Mouse (Mus musculus) limb, embryonic 11.5 days (tissue): ENCODE measurements at regions not wholly inside any gene's neighbourhood (a gene's known extent, or its start where the extent isn't known, plus 50 kb on each side); places are given as distances from the start of the nearest gene placed in this dataset.
"Not testable (repeated sequence)": the region's sequence is repeated elsewhere in the genome, so short reads cannot be mapped to it uniquely, and the experiment has no call there.

Source experiments
- ATAC-seq: fragments of 200-750 bp; cut with Nextera tagmentation; 2 replicates; pipeline ENCODE4 v1.8.0; 2017; ENCODE audit warnings: low read depth; ENCODE audit not compliant: insufficient number of reproducible peaks, low FRiP score, low TSS enrichment
- DNase-seq: peaks from one replicate; pipeline ENCODE4 v3.0.0-alpha.2; 2015; ENCODE audit warnings: low spot score
- H3K27ac ChIP-seq: fragments of 300-500 bp; sonication (generic); replicated peaks from 2 replicates; pipeline ENCODE4 v1.5.1; 2014; ENCODE audit warnings: low read depth, mild to moderate bottlenecking, low read length
- H3K27me3 ChIP-seq: fragments of 300-500 bp; sonication (generic); 2 replicates; pipeline ENCODE4 v1.6.1; 2014; ENCODE audit warnings: mild to moderate bottlenecking, low read length, mixed read lengths; ENCODE audit not compliant: control insufficient read depth, insufficient read depth
- H3K36me3 ChIP-seq: fragments of 300-500 bp; sonication (generic); 2 replicates; pipeline ENCODE4 v1.6.1; 2014; ENCODE audit warnings: mild to moderate bottlenecking, low read length, moderate library complexity, mixed read lengths; ENCODE audit not compliant: control insufficient read depth, insufficient read depth
- H3K4me1 ChIP-seq: fragments of 300-500 bp; sonication (generic); 2 replicates; pipeline ENCODE4 v1.6.1; 2014; ENCODE audit warnings: low read length, mixed read lengths; ENCODE audit not compliant: control insufficient read depth, insufficient read depth
- H3K4me2 ChIP-seq: fragments of 300-500 bp; sonication (generic); 2 replicates; pipeline ENCODE4 v1.6.1; 2014; ENCODE audit warnings: low read depth, mild to moderate bottlenecking, moderate library complexity; ENCODE audit not compliant: severe bottlenecking
- H3K4me3 ChIP-seq: fragments of 300-500 bp; sonication (generic); 2 replicates; pipeline ENCODE4 v1.5.1; 2014; ENCODE audit warnings: low read depth, low read length
- H3K9ac ChIP-seq: fragments of 300-500 bp; sonication (generic); 2 replicates; pipeline ENCODE4 v1.6.1; 2014; ENCODE audit warnings: mild to moderate bottlenecking, low read length
- H3K9me3 ChIP-seq: fragments of 300-500 bp; sonication (generic); 2 replicates; pipeline ENCODE4 v1.6.1; 2016; ENCODE audit warnings: low read length; ENCODE audit not compliant: control insufficient read depth
- WGBS: fragments of 180-500 bp; shearing (Covaris S2); extraction: QIAGEN DNeasy Blood & Tissue Kit; methylation state at CpG from one replicate; pipeline ENCODE4 v1.1.7; 2014; 5-methylcytosine and 5-hydroxymethylcytosine counted together

DNA sequence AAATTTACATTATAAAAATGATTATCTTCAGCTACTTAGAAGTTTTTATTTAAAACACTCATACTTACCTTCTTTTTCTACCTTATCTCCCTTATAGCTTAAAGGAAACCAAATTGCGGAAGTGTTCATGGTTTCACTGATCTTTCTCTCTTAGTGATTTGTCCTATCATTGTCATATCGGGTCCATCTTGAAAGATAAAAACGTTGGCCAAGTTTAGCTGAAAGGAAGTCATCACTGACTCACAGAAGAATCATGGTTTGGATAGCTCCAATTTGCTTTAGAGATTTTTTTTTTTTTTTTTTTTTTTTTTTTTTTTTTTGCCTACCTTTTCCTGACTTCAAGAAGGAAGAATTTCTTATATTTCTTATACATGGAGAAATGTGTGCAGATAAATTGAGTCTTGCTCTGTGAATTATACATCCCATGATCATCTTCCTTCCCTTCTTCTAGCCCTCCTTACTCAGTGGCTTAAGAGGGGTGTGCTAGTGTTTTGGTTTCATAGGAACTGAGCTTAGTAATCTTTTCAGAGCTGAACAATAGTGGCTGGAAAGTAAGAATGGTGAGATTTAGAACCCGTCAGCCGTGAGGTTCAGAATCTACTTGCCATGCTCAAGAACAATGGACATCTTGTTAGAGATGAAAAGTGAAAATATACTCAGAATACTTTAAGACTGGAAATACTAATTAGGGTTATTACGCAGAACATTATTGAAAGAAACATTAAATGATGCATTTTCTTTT, 76.6 kb downstream of the Gm13691 start:
- no peak overlapping the region for H3K27ac ChIP-seq
- no peaks in the 10 kb centered on the region for H3K36me3 ChIP-seq
- DNase-seq (no peak), ATAC-seq (no peak)
- H3K4me3 ChIP-seq: no peak overlapping the region
- 91% methylated on average over 6 of the region's 6 CpGs for WGBS
- no peaks in the 10 kb centered on the region for H3K4me1 ChIP-seq
- no peak overlapping the region for H3K9ac ChIP-seq
- no peaks in the 10 kb centered on the region for H3K27me3 ChIP-seq
- no peak overlapping the region for H3K4me2 ChIP-seq
- no peaks in the 10 kb centered on the region for H3K9me3 ChIP-seq

DNA sequence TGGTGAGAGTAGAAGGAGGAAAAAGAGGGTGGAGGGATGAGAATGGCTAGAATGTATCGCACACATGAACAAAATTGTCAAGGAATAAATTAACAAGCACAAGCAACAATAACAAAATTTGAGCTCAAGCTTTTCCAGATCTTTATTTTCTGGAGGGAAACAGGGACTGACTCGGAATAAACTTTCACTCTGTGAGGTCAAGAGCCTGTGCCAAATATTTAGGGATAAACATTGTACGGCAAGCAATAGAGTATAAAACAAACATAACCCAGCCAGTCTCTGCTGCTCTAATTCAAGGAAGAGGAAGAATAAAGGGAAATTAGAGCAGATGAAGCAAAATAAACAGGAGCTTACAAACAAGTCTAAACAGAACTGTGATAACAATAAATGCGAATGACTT, 78.3 kb downstream of the Gm13691 start:
- no peak for DNase-seq
- no peak overlapping the region for H3K27ac ChIP-seq
- H3K9ac ChIP-seq: no peak overlapping the region
- no peaks in the 10 kb centered on the region for H3K9me3 ChIP-seq
- no peaks in the 10 kb centered on the region for H3K4me1 ChIP-seq
- H3K4me2 ChIP-seq: no peak overlapping the region
- H3K4me3 ChIP-seq: no peak overlapping the region
- H3K36me3 ChIP-seq: no peaks in the 10 kb centered on the region
- no peaks in the 10 kb centered on the region for H3K27me3 ChIP-seq
- ATAC-seq: no peak
- 93% methylated on average over 4 of the region's 4 CpGs for WGBS

DNA sequence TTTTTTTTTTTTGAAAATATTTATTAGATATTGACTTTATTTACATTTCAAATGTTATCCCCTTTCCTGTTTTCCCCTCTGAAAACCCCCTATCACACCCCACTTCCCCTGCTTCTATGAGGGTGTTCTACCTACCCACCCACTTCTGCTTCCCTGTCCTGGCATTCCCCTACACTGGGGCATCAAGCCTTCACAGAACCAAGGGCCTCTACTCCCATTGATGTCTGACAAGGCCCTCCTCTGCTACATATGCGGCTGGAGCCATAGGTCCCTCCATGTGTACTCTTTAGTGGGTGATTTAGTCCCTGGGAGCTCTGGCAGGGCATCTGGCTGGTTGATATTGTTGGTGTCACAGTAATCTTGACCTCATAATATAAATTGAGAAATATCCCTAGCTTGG, 79.1 kb downstream of the Gm13691 start:
- not testable (repeated sequence) for H3K9me3 ChIP-seq, H3K36me3 ChIP-seq, H3K4me1 ChIP-seq, H3K27me3 ChIP-seq, H3K9ac ChIP-seq, ATAC-seq, DNase-seq, H3K4me2 ChIP-seq, H3K27ac ChIP-seq, H3K4me3 ChIP-seq
- WGBS: 52% methylated on average over 1 of the region's 1 CpGs

DNA sequence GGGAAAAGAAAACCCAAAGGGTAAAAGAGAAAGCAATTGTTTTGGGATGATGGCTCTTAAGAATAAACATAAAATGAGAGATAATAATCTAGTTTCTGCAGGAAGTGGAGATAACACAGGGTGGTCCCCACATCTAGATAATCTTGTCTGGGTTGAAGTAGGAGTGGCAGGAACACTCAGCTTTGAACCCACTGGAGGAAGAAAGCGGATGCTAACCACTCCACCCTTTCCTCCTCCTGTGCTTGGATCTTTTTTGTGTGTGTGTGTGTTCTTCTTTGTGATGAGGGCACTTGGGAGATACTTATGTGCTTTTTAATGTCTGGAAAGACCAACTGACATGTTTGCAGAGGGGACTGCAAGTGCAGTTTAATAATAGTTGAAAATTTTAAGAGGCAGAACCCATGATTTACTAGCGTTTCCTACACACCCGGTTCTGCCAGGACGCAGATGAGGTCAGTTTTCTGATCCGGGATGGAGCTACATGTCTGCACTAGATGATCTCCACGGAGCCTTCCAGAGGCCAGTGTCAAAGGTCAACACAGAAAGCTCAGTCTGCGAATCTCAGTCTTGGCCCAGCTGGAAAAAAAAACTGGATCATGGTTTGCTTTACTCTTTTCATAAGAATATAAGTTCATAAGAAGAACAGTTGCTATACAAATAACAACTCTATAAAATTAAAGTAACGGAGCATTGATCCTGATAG, 82.7 kb downstream of the Gm13691 start:
- H3K36me3 ChIP-seq: no peaks in the 10 kb centered on the region
- no peak overlapping the region for H3K4me2 ChIP-seq
- DNase-seq (no peak), ATAC-seq (no peak)
- WGBS: 62% methylated on average over 8 of the region's 8 CpGs
- no peak overlapping the region for H3K4me3 ChIP-seq
- no peak overlapping the region for H3K9ac ChIP-seq
- H3K4me1 ChIP-seq: no peaks in the 10 kb centered on the region
- no peaks in the 10 kb centered on the region for H3K9me3 ChIP-seq
- H3K27me3 ChIP-seq: no peaks in the 10 kb centered on the region
- no peak overlapping the region for H3K27ac ChIP-seq

DNA sequence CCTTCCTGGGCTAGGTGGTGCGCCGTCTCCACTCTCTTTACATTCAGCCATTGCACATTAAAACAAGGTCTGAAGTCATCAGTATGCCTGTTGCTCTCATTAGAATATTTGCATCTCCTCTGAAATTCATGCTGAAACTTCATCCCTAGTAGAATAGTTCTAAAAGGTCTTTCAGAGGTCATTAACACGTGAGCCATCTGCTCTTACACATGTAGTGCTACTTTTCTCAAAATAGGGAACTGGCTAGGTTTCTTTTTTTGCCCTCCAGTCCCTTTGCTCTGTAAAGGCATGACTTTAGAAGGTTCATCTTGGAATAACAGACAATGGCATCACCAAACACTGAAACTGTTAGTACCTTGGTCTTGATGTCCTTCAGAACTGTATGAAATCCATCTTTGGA, 85.6 kb downstream of the Gm13691 start:
- Histone ChIP-seq H3K4me1 (no peaks in the 10 kb centered on the region), H3K36me3 (no peaks in the 10 kb centered on the region), H3K27ac (no peak overlapping the region), H3K9me3 (no peaks in the 10 kb centered on the region), H3K27me3 (no peaks in the 10 kb centered on the region), H3K9ac (no peak overlapping the region), H3K4me3 (no peak overlapping the region), H3K4me2 (no peak overlapping the region)
- DNase-seq (no peak), ATAC-seq (no peak)
- WGBS: 79% methylated on average over 3 of the region's 3 CpGs

DNA sequence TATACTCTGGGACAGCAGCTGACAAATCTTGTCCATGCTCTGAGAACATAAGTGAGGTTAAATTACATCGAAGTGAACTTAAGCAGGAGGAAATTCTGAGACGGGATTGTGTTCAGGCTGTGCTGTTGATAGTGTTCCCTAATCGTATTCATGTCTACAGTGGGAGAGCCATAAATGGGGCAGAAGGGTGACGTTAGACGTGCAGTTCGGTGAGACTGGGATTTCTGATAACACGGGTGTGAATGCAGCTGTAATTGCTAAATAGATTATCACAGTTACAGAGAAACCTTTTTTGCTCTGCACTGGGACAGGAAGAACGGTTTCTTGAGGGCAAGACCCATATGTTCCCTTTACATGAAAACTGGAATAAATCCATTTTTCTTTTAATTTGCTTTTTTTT, 88.9 kb downstream of the Gm13691 start:
- Histone ChIP-seq H3K36me3 (no peaks in the 10 kb centered on the region), H3K4me2 (no peak overlapping the region), H3K27ac (no peak overlapping the region), H3K27me3 (no peaks in the 10 kb centered on the region), H3K4me1 (no peaks in the 10 kb centered on the region), H3K4me3 (no peak overlapping the region), H3K9me3 (no peaks in the 10 kb centered on the region), H3K9ac (no peak overlapping the region)
- no peak for DNase-seq
- WGBS: 84% methylated on average over 8 of the region's 8 CpGs
- no peak for ATAC-seq

DNA sequence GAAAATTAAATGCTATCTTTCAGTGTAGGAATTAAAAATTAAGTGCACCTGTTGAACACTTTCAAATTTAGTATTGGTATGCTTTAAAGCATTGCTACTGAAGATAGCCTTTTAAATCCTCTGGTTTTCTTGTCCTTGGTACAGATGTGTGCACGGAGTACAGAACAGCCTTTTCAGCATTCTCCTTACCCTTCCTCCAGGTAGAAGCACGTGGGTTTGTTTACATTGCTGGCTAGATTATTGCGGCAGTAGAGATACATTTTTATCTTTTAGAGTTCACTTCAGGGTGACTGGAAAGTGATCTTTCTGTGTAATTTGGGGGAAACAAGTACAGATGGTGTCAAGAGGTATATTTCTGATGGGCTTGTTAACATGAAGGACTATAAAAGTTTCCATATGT, 89.9 kb downstream of the Gm13691 start:
- Histone ChIP-seq H3K27me3 (no peaks in the 10 kb centered on the region), H3K4me1 (no peaks in the 10 kb centered on the region), H3K27ac (no peak overlapping the region), H3K9me3 (no peaks in the 10 kb centered on the region), H3K4me3 (no peak overlapping the region), H3K36me3 (no peaks in the 10 kb centered on the region), H3K9ac (no peak overlapping the region), H3K4me2 (no peak overlapping the region)
- ATAC-seq: no peak
- 78% methylated on average over 3 of the region's 3 CpGs for WGBS
- no peak for DNase-seq

DNA sequence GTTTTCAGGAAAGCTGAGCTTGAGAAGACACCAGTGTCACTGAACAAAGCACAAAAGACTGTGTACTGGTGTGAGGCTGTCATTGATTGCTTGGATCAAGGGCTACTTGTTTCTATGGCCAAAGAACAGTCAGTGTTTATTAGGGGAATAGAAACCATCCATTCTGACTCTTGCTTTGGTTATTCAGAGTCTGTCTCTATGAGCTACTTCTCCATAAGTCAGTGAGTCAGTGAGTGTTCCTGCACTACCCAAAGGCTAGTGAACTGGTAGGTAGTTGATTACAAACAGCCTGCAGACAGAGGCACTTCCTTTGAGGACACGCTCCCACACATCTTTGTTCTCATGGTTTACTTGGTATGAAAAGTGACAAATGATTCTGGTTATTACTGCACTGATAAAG, 104.4 kb downstream of the Gm13691 start:
- Histone ChIP-seq H3K27me3 (no peaks in the 10 kb centered on the region), H3K4me1 (no peaks in the 10 kb centered on the region), H3K27ac (no peak overlapping the region), H3K4me2 (no peak overlapping the region), H3K4me3 (no peak overlapping the region), H3K9me3 (no peaks in the 10 kb centered on the region), H3K36me3 (no peaks in the 10 kb centered on the region), H3K9ac (no peak overlapping the region)
- WGBS: 83% methylated on average over 1 of the region's 1 CpGs
- ATAC-seq: no peak
- DNase-seq: no peak
